Comparison of ENCODE assay signal across 25 mouse cellular contexts in genomic region chr1:87493542-87493941, GRCm38 (mm10). TPM values are rescaled to one million over a fixed set of nuclear protein-coding genes. Genes with fewer than 3 reads are reported as not detected.
"Had no signal": no experiment of that assay in that cellular context is flagged by ENCODE, and none has a peak within 500 bp of the region (broad histone marks: within the 10 kb centered on the region; RNA-seq: fewer than 3 reads in every experiment).

No protein-coding gene starts in this region.

- ATAC-seq: intestine, postnatal 0 days; liver, postnatal 0 days; lung, postnatal 0 days; midbrain, embryonic 15.5 days had no signal

- H3K4me3 ChIP-seq: limb, embryonic 12.5 days; limb, embryonic 15.5 days; midbrain, embryonic 12.5 days; midbrain, embryonic 15.5 days; neural tube, embryonic 12.5 days; neural tube, embryonic 15.5 days; stomach, embryonic 15.5 days had no signal

- H3K9ac ChIP-seq: limb, embryonic 12.5 days; limb, embryonic 15.5 days; liver, embryonic 14.5 days; liver, postnatal 0 days; lung, embryonic 14.5 days; midbrain, embryonic 12.5 days; midbrain, embryonic 15.5 days; neural tube, embryonic 12.5 days; neural tube, embryonic 15.5 days; stomach, embryonic 15.5 days had no signal

- H3K27me3 ChIP-seq: limb, embryonic 12.5 days; limb, embryonic 15.5 days; midbrain, embryonic 12.5 days; midbrain, embryonic 15.5 days; neural tube, embryonic 12.5 days; neural tube, embryonic 15.5 days; stomach, embryonic 15.5 days had no signal

- H3K27ac ChIP-seq: kidney, postnatal 0 days; limb, embryonic 12.5 days; limb, embryonic 15.5 days; liver, embryonic 14.5 days; macrophage; midbrain, embryonic 12.5 days; midbrain, embryonic 15.5 days; neural tube, embryonic 12.5 days; neural tube, embryonic 15.5 days; stomach, embryonic 15.5 days had no signal

- H3K4me1 ChIP-seq: limb, embryonic 12.5 days; limb, embryonic 15.5 days; midbrain, embryonic 12.5 days; midbrain, embryonic 15.5 days; neural tube, embryonic 12.5 days; neural tube, embryonic 15.5 days; stomach, embryonic 15.5 days had no signal

- H3K36me3 ChIP-seq: limb, embryonic 12.5 days; limb, embryonic 15.5 days; midbrain, embryonic 12.5 days; midbrain, embryonic 15.5 days; neural tube, embryonic 12.5 days; stomach, embryonic 15.5 days had no signal

- DNase-seq: kidney, adult 2 months; kidney, postnatal 25 days; liver, postnatal 0 days; lung, embryonic 14.5 days; right cerebral cortex, postnatal 14 days; spleen, adult 18-20 months; thymus, postnatal 25 days had no signal

RNA-seq across cellular contexts. Expression of gene Neu2, which starts 16.1 kb away (rescaled TPM):
- total RNA-seq: megakaryocyte, adult 5-6 weeks had no signal
- polyA plus RNA-seq: limb, embryonic 15.5 days; macrophage; midbrain, embryonic 12.5 days; neural tube, embryonic 12.5 days had no signal

RNA-seq across cellular contexts. Expression of gene Snorc, which starts 23.5 kb away (rescaled TPM):
- total RNA-seq: layer of hippocampus, adult 8-10 months; left cerebral cortex, postnatal 10 days; left cerebral cortex, postnatal 36 days; megakaryocyte, adult 5-6 weeks had no signal
- polyA plus RNA-seq: intestine, postnatal 0 days; kidney, adult 2 months; kidney, embryonic 14.5 days; kidney, postnatal 0 days; liver, embryonic 11.5 days; liver, embryonic 14.5 days; lung, embryonic 14.5 days; lung, postnatal 0 days; macrophage; midbrain, embryonic 12.5 days; neural tube, embryonic 12.5 days; stomach, embryonic 15.5 days had no signal
